Mouse (Mus musculus): Measurements from ENCODE around the gene Nme9.
A peak's percentile ranks its signal among the peaks of the same experiment; 100 is the strongest.

Gene Nme9

DNA sequence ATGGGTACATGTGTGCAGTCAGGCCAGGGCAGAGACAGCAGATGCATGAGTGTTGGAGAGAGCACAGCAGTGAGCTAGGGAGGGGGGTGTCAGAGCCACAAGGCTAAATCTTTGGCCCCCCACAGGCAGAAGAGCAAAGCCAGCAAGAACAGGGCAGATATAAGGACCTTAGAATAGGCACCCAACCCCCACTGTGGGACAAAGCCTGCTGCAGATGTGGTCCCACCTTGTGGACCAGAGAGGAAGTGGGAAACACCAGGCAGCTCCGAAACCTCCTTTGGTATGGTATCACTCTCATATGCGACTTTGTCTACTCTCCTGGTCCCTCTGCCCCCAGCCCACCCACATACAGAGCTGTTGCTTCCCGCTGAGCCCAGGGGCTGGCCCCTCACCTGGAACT is 29.4 kb upstream of the Nme9 start:
- TF ChIP-seq CTCF (conservative IDR thresholded peaks at IDR 0.05; ENCODE audit: low read length): no peak
- no peak for TF ChIP-seq POU5F1 (IDR thresholded peaks at IDR 0.05; ENCODE audit: borderline replicate concordance, low read length)
- no peak for TF ChIP-seq NANOG (IDR thresholded peaks at IDR 0.05; ENCODE audit: borderline replicate concordance, low read length)
- Histone ChIP-seq H3K27me3 (ENCODE audit: insufficient read depth, low read length) (no peaks in the 10 kb centered on the region), H3K36me3 (ENCODE audit: insufficient read depth, low read length) (peaks cover 15% of the 10 kb centered on the region)

DNA sequence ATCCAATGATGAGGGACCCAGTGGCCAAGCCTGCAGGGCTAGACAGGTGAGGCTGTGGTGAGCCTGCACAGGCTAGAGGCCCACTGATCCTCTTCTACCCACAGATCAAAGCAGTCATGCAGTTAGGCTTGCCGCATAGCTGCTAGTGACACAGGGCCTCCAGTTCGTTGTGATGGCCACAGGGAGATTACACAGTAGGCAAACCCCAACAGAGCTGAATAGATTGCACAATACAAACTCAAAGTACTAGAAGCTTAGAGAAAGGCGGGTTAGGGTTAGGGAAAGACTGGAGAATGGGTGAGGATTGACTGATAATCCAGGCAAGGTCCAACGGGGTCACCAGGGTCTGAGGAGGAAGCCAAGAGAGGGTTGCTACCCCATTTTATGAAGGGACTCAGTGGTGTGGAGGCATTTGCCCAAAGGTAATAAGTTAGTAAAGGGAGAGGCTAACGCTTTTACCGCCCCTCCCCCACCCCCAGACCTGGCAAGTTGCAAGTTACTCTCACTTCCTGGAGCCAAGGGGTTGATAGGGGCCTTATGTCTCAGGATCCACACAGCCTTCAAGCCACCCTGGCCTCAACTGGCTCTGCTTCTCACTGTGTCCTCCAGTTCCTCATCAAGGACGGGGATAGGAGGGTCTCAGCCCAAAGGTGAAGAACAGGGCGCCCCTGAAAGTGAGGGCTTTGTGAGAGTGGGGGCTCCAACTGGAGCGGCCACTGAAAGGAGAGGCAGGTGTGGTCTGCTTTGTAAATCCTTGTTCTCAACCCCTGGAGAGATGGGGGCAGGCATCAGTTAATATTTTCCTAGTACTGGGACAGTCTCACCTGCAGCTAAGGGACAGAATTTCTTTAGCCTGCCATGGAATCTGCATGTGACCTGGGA is 27.3 kb upstream of the Nme9 start:
- peaks cover 4% of the 10 kb centered on the region; the same call in 1 of the 2 replicates for H3K36me3 ChIP-seq (ENCODE audit: insufficient read depth, low read length)
- H3K9me3 ChIP-seq (ENCODE audit: low read length): no peaks in the 10 kb centered on the region
- peak overlapping the region; percentile 79 for H3K4me3 ChIP-seq (replicated peaks; ENCODE audit: low read length)
- no peak for TF ChIP-seq POU5F1 (IDR thresholded peaks at IDR 0.05; ENCODE audit: borderline replicate concordance, low read length)
- no peak for TF ChIP-seq NANOG (IDR thresholded peaks at IDR 0.05; ENCODE audit: borderline replicate concordance, low read length)
- no peak for TF ChIP-seq CTCF (conservative IDR thresholded peaks at IDR 0.05; ENCODE audit: low read length)
- H3K4me1 ChIP-seq (replicated peaks; ENCODE audit: low read depth, low read length): peaks cover 100% of the 10 kb centered on the region
- no peaks in the 10 kb centered on the region for H3K27me3 ChIP-seq (ENCODE audit: insufficient read depth, low read length)

More for the DNA sequence above, 29.4 kb upstream of the Nme9 start:
- Histone ChIP-seq H3K9me3 (ENCODE audit: low read length) (no peaks in the 10 kb centered on the region), H3K4me3 (replicated peaks; ENCODE audit: low read length) (peak overlapping the region; percentile 79), H3K4me1 (replicated peaks; ENCODE audit: low read depth, low read length) (peaks cover 100% of the 10 kb centered on the region)

DNA sequence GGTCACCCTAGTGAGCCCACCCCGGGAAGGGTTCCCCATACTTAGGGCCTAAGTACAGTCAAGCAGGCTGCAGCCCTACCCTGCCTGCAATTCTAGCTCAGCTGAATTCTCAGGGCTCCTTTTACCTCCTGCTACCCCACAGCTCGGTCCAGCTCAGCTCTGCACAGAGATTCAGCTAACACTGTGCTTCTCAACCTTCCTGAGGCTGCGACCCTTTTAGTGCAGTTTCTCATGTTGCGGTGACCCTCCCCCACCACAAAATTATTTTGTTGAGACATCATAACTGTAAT is 26.8 kb upstream of the Nme9 start:
- Histone ChIP-seq H3K4me3 (replicated peaks; ENCODE audit: low read length) (peak overlapping the region; percentile 79), H3K27me3 (ENCODE audit: insufficient read depth, low read length) (no peaks in the 10 kb centered on the region), H3K9me3 (ENCODE audit: low read length) (no peaks in the 10 kb centered on the region), H3K4me1 (replicated peaks; ENCODE audit: low read depth, low read length) (peaks cover 100% of the 10 kb centered on the region), H3K36me3 (ENCODE audit: insufficient read depth, low read length) (peaks cover 4% of the 10 kb centered on the region; the same call in 1 of the 2 replicates)
- no peak for TF ChIP-seq POU5F1 (IDR thresholded peaks at IDR 0.05; ENCODE audit: borderline replicate concordance, low read length)
- no peak for TF ChIP-seq CTCF (conservative IDR thresholded peaks at IDR 0.05; ENCODE audit: low read length)
- no peak for TF ChIP-seq NANOG (IDR thresholded peaks at IDR 0.05; ENCODE audit: borderline replicate concordance, low read length)

DNA sequence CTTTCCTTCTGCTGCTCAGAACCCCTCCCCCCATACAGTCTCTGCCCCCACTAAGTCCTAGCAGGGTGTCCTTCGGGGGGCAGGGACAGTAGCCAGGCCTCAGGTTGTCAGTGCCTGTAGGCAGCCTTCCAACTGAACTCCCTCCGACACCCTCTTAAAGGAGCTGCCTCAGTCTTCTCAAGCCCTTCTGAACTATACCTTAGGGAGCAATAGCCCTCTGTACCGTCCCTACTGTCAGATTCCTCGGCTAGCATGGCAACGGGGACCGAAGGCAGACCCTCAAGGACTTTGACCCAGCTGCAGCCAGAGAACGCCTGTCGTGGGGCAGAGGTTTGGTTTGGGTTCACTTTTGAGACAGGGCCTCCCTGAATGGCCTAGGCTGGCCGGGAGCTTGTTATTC is 26.0 kb upstream of the Nme9 start:
- Histone ChIP-seq H3K27me3 (ENCODE audit: insufficient read depth, low read length) (no peaks in the 10 kb centered on the region), H3K4me3 (replicated peaks; ENCODE audit: low read length) (peak overlapping the region; percentile 79), H3K4me1 (replicated peaks; ENCODE audit: low read depth, low read length) (peaks cover 100% of the 10 kb centered on the region), H3K9me3 (ENCODE audit: low read length) (no peaks in the 10 kb centered on the region), H3K36me3 (ENCODE audit: insufficient read depth, low read length) (peaks cover 4% of the 10 kb centered on the region; the same call in 1 of the 2 replicates)
- TF ChIP-seq POU5F1 (IDR thresholded peaks at IDR 0.05; ENCODE audit: borderline replicate concordance, low read length): no peak
- TF ChIP-seq CTCF (conservative IDR thresholded peaks at IDR 0.05; ENCODE audit: low read length): no peak
- TF ChIP-seq NANOG (IDR thresholded peaks at IDR 0.05; ENCODE audit: borderline replicate concordance, low read length): no peak

DNA sequence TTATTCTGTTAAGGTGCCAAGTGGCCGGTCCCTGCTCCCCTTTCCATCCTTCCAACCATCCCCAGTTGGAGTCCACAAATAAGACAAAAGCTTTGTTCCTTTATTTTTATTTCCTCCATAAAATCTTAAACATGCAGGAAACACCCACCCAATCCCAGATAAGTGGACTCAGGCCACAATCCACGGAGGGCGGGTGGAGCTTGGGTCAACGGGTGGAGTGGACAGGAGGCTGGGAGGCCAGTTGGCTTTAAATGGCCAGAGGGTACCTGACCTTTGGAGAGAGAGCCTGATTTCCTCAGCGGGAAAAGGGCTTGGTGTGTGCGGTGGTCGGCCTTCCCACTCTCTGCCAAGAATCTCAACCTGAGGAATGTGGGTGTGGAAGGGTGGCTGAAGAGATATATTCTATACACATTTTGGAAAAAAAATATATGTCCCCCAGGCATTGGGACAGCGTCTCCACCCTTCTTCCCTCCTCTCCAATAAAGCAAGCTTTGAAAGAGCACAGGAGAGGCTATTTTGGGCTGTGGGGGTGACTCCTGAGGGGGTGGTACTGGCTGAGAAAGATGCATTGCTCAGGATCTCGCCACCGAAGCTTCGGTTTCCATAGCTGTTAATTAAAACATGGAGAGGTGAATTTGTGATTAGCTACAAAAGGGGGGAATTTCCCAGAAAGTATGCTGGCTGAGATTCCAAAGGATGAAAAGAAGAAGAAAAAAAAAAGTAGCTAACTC is 22.5 kb upstream of the Nme9 start:
- no peaks in the 10 kb centered on the region for H3K9me3 ChIP-seq (ENCODE audit: low read length)
- H3K36me3 ChIP-seq (ENCODE audit: insufficient read depth, low read length): no peaks in the 10 kb centered on the region
- peaks cover 97% of the 10 kb centered on the region for H3K4me1 ChIP-seq (replicated peaks; ENCODE audit: low read depth, low read length)
- 0 out of 2 replicates have a peak overlapping the region, but pooled peaks have one; percentile 0 for H3K4me3 ChIP-seq (replicated peaks; ENCODE audit: low read length)
- H3K27me3 ChIP-seq (ENCODE audit: insufficient read depth, low read length): no peaks in the 10 kb centered on the region
- TF ChIP-seq POU5F1 (IDR thresholded peaks at IDR 0.05; ENCODE audit: borderline replicate concordance, low read length) (no peak), CTCF (conservative IDR thresholded peaks at IDR 0.05; ENCODE audit: low read length) (no peak), NANOG (IDR thresholded peaks at IDR 0.05; ENCODE audit: borderline replicate concordance, low read length) (no peak)

DNA sequence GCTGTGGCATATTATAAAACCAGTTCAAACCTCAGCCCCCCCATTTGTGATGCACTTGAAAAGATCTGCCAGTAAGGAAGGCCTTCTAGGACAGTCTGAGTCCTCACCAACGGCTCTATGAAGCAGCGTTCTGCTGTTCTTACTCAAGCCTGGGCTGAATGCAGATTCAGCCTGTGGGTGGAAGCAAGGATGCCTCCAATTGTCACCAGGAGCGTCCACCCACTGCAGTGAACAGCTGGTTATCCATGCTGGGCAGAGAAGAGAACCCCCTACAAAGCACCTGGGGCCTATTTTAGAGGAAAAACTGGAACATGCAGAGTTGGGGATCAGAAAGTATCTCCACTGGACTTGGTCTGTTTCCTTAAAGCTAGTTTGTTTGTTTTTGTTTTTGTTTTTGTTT is 21.4 kb upstream of the Nme9 start:
- peaks cover 97% of the 10 kb centered on the region for H3K4me1 ChIP-seq (replicated peaks; ENCODE audit: low read depth, low read length)
- TF ChIP-seq POU5F1 (IDR thresholded peaks at IDR 0.05; ENCODE audit: borderline replicate concordance, low read length) (no peak), CTCF (conservative IDR thresholded peaks at IDR 0.05; ENCODE audit: low read length) (no peak), NANOG (IDR thresholded peaks at IDR 0.05; ENCODE audit: borderline replicate concordance, low read length) (no peak)
- H3K9me3 ChIP-seq (ENCODE audit: low read length): no peaks in the 10 kb centered on the region
- H3K27me3 ChIP-seq (ENCODE audit: insufficient read depth, low read length): peaks cover 6% of the 10 kb centered on the region; the same call in 1 of the 2 replicates
- no peaks in the 10 kb centered on the region for H3K36me3 ChIP-seq (ENCODE audit: insufficient read depth, low read length)
- H3K4me3 ChIP-seq (replicated peaks; ENCODE audit: low read length): no peak overlapping the region

DNA sequence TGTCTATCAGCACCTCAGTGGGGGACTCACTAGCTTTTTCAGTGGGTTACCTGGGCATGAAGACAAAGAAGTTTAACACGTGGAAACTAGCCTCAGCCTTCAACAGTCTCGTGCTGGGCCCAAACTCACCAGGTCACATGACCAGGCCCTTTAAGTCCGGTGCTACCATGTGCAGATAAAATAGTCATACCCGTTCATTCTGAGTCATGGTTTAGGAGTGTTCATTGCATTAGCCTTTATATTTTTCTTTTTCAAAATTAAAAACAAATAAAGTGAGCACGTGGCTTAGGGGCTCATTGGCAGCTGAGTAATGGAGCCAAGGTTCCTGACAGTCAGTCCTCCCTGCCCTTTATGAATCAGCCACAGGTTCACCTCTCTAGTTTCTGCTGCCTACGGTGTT is 20.5 kb upstream of the Nme9 start:
- TF ChIP-seq POU5F1 (IDR thresholded peaks at IDR 0.05; ENCODE audit: borderline replicate concordance, low read length) (no peak), CTCF (conservative IDR thresholded peaks at IDR 0.05; ENCODE audit: low read length) (no peak), NANOG (IDR thresholded peaks at IDR 0.05; ENCODE audit: borderline replicate concordance, low read length) (no peak)
- peaks cover 16% of the 10 kb centered on the region for H3K27me3 ChIP-seq (ENCODE audit: insufficient read depth, low read length)

DNA sequence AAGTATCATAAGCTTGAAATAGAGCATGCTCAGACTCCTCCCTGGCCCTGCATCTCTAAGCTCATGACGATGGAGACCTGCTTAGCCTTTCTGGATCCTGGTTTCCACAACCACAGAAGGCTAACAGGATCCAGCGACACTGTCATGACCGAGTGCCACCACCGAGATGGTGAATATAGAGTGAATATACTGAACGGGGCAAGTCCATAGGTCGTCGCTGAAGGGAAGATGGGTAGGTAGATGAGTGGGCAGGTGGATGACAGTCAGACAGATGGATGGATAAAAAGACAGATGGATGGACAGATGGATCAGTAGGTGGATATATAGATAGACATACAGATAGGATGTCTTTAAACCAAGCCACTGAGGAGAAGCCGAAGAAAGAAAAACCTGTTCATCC is 19.9 kb upstream of the Nme9 start:
- no peaks in the 10 kb centered on the region for H3K9me3 ChIP-seq (ENCODE audit: low read length)
- peaks cover 94% of the 10 kb centered on the region for H3K4me1 ChIP-seq (replicated peaks; ENCODE audit: low read depth, low read length)
- H3K4me3 ChIP-seq (replicated peaks; ENCODE audit: low read length): no peak overlapping the region
- H3K27me3 ChIP-seq (ENCODE audit: insufficient read depth, low read length): peaks cover 21% of the 10 kb centered on the region
- no peak for TF ChIP-seq NANOG (IDR thresholded peaks at IDR 0.05; ENCODE audit: borderline replicate concordance, low read length)
- no peak for TF ChIP-seq CTCF (conservative IDR thresholded peaks at IDR 0.05; ENCODE audit: low read length)
- no peak for TF ChIP-seq POU5F1 (IDR thresholded peaks at IDR 0.05; ENCODE audit: borderline replicate concordance, low read length)
- no peaks in the 10 kb centered on the region for H3K36me3 ChIP-seq (ENCODE audit: insufficient read depth, low read length)

More for the DNA sequence above, 20.5 kb upstream of the Nme9 start:
- no peak overlapping the region for H3K4me3 ChIP-seq (replicated peaks; ENCODE audit: low read length)
- H3K36me3 ChIP-seq (ENCODE audit: insufficient read depth, low read length): no peaks in the 10 kb centered on the region
- peaks cover 97% of the 10 kb centered on the region for H3K4me1 ChIP-seq (replicated peaks; ENCODE audit: low read depth, low read length)
- no peaks in the 10 kb centered on the region for H3K9me3 ChIP-seq (ENCODE audit: low read length)
